Mouse (Mus musculus) hindbrain, embryonic 13.5 days (tissue): Measurements from ENCODE around the gene Apc2. TPM values are rescaled to one million over a fixed set of nuclear protein-coding genes. Genes with fewer than 3 reads are reported as not detected.

Source experiments
- ATAC-seq: fragments of 200-750 bp; cut with Nextera tagmentation; 2 replicates; pipeline ENCODE4 v1.8.0; 2017; ENCODE audit warnings: moderate TSS enrichment; ENCODE audit not compliant: low FRiP score
- H3K27ac ChIP-seq: fragments of 300-500 bp; sonication (generic); 2 replicates; pipeline ENCODE4 v1.5.1; 2015; ENCODE audit warnings: inconsistent platforms, mild to moderate bottlenecking, moderate library complexity
- H3K27me3 ChIP-seq: fragments of 300-500 bp; sonication (generic); 2 replicates; pipeline ENCODE4 v1.6.1; 2015; ENCODE audit warnings: mild to moderate bottlenecking, inconsistent platforms
- H3K36me3 ChIP-seq: fragments of 300-500 bp; sonication (generic); 2 replicates; pipeline ENCODE4 v1.6.1; 2015; ENCODE audit warnings: mild to moderate bottlenecking, inconsistent platforms
- H3K4me1 ChIP-seq: fragments of 300-500 bp; sonication (generic); replicated peaks from 2 replicates; pipeline ENCODE4 v1.6.1; 2015; ENCODE audit warnings: inconsistent platforms
- H3K4me2 ChIP-seq: fragments of 300-500 bp; sonication (generic); 2 replicates; pipeline ENCODE4 v1.6.1; 2015; ENCODE audit warnings: inconsistent platforms, mild to moderate bottlenecking, moderate library complexity
- H3K4me3 ChIP-seq: fragments of 300-500 bp; sonication (generic); 2 replicates; pipeline ENCODE4 v1.5.1; 2015; ENCODE audit warnings: mild to moderate bottlenecking, inconsistent platforms
- H3K9ac ChIP-seq: fragments of 300-500 bp; sonication (generic); 2 replicates; pipeline ENCODE4 v1.6.1; 2015; ENCODE audit warnings: mild to moderate bottlenecking, inconsistent platforms
- H3K9me3 ChIP-seq: fragments of 300-500 bp; sonication (generic); 2 replicates; pipeline ENCODE4 v1.6.1; 2016; ENCODE audit warnings: inconsistent platforms
- WGBS: fragments of 180-500 bp; shearing (Covaris S2); methylation state at CpG from one replicate; pipeline ENCODE4 v1.1.7; 2015; 5-methylcytosine and 5-hydroxymethylcytosine counted together
- polyA plus RNA-seq: library from polyadenylated mRNA; unstranded; fragments of >200 nt; fragmentation: Nextera tagmentation; extraction: Ambion mirVana; gene quantifications from 2 replicates; pipeline ENCODE4 v1.2.1, GENCODE M21; 2015

Gene Apc2
- polyA plus RNA-seq, 1 experiment from 2014 or later: 182 TPM

GRCm38 (mm10) chr10:80265149-80265486, 30.7 kb upstream of the Apc2 start:
- peaks cover 16% of the 10 kb centered on the region; the same call in 1 of the 2 replicates for H3K36me3 ChIP-seq
- H3K4me1 ChIP-seq: peaks cover 68% of the 10 kb centered on the region
- H3K9ac ChIP-seq: peak overlapping the region; percentile 91
- no peaks in the 10 kb centered on the region for H3K9me3 ChIP-seq
- peak overlapping the region; percentile 72 for H3K4me3 ChIP-seq
- H3K27me3 ChIP-seq: no peaks in the 10 kb centered on the region
- no peak for ATAC-seq
- under 1% methylated on average over 18 of the region's 18 CpGs for WGBS
- H3K4me2 ChIP-seq: peak overlapping the region; percentile 79
- H3K27ac ChIP-seq: peak overlapping the region; percentile 80

- peaks cover 73% of the 10 kb centered on the region for H3K4me1 ChIP-seq
- H3K4me2 ChIP-seq: no peak overlapping the region
- H3K27me3 ChIP-seq: no peaks in the 10 kb centered on the region
- H3K9ac ChIP-seq: peak overlapping the region; percentile 58; the same call in 1 of the 2 replicates
- H3K27ac ChIP-seq: peak overlapping the region; percentile 55; the same call in 1 of the 2 replicates
- 96% methylated on average over 2 of the region's 2 CpGs for WGBS
- H3K9me3 ChIP-seq: no peaks in the 10 kb centered on the region
- H3K36me3 ChIP-seq: peaks cover 46% of the 10 kb centered on the region
- H3K4me3 ChIP-seq: no peak overlapping the region
- ATAC-seq: no peak
These were observed 25.7 kb upstream of the Apc2 start for GRCm38 (mm10) chr10:80270099-80270498.

GRCm38 (mm10) chr10:80270734-80271181, 25.0 kb upstream of the Apc2 start:
- WGBS: 78% methylated on average over 6 of the region's 6 CpGs

GRCm38 (mm10) chr10:80271186-80271843, 24.5 kb upstream of the Apc2 start:
- peaks cover 56% of the 10 kb centered on the region for H3K36me3 ChIP-seq
- H3K27ac ChIP-seq: no peak overlapping the region
- H3K27me3 ChIP-seq: no peaks in the 10 kb centered on the region
- H3K4me3 ChIP-seq: no peak overlapping the region
- H3K9me3 ChIP-seq: no peaks in the 10 kb centered on the region
- peaks cover 65% of the 10 kb centered on the region for H3K4me1 ChIP-seq
- no peak overlapping the region for H3K4me2 ChIP-seq
- H3K9ac ChIP-seq: peak overlapping the region; percentile 58; the same call in 1 of the 2 replicates
- 86% methylated on average over 5 of the region's 5 CpGs for WGBS
- ATAC-seq: no peak

More at GRCm38 (mm10) chr10:80270734-80271181, 25.0 kb upstream of the Apc2 start:
- Histone ChIP-seq H3K9ac (peak overlapping the region; percentile 58; the same call in 1 of the 2 replicates), H3K27me3 (no peaks in the 10 kb centered on the region), H3K4me3 (no peak overlapping the region), H3K36me3 (peaks cover 50% of the 10 kb centered on the region), H3K4me2 (no peak overlapping the region), H3K9me3 (no peaks in the 10 kb centered on the region), H3K27ac (peak overlapping the region; percentile 55), H3K4me1 (peaks cover 70% of the 10 kb centered on the region)
- no peak for ATAC-seq

- no peak overlapping the region for H3K4me3 ChIP-seq
- H3K27me3 ChIP-seq: no peaks in the 10 kb centered on the region
- no peak for ATAC-seq
- 0 out of 2 replicates have a peak overlapping the region, but pooled peaks have one; percentile 13 for H3K27ac ChIP-seq
- peak overlapping the region; percentile 58 for H3K9ac ChIP-seq
- no peaks in the 10 kb centered on the region for H3K9me3 ChIP-seq
- H3K36me3 ChIP-seq: peaks cover 62% of the 10 kb centered on the region
- WGBS: 91% methylated on average over 8 of the region's 8 CpGs
- H3K4me2 ChIP-seq: no peak overlapping the region
- peaks cover 57% of the 10 kb centered on the region for H3K4me1 ChIP-seq
These were observed 23.7 kb upstream of the Apc2 start for GRCm38 (mm10) chr10:80271870-80272585.

- H3K9ac ChIP-seq: peak overlapping the region; percentile 16; the same call in 1 of the 2 replicates
- H3K27me3 ChIP-seq: no peaks in the 10 kb centered on the region
- H3K36me3 ChIP-seq: peaks cover 71% of the 10 kb centered on the region
- no peaks in the 10 kb centered on the region for H3K9me3 ChIP-seq
- no peak overlapping the region for H3K4me2 ChIP-seq
- WGBS: 88% methylated on average over 3 of the region's 3 CpGs
- H3K4me3 ChIP-seq: no peak overlapping the region
- H3K27ac ChIP-seq: no peak overlapping the region
- H3K4me1 ChIP-seq: peaks cover 39% of the 10 kb centered on the region
- ATAC-seq: no peak
These were observed 21.9 kb upstream of the Apc2 start for GRCm38 (mm10) chr10:80273847-80274246.

- no peak overlapping the region for H3K27ac ChIP-seq
- H3K4me2 ChIP-seq: no peak overlapping the region
- 94% methylated on average over 5 of the region's 5 CpGs for WGBS
- H3K4me3 ChIP-seq: no peak overlapping the region
- no peaks in the 10 kb centered on the region for H3K27me3 ChIP-seq
- no peak for ATAC-seq
- no peaks in the 10 kb centered on the region for H3K9me3 ChIP-seq
- peaks cover 17% of the 10 kb centered on the region for H3K4me1 ChIP-seq
- no peak overlapping the region for H3K9ac ChIP-seq
- H3K36me3 ChIP-seq: peaks cover 86% of the 10 kb centered on the region
These were observed 19.5 kb upstream of the Apc2 start for GRCm38 (mm10) chr10:80276238-80276637.

GRCm38 (mm10) chr10:80278390-80278789, 17.4 kb upstream of the Apc2 start:
- H3K36me3 ChIP-seq: peaks cover 93% of the 10 kb centered on the region

GRCm38 (mm10) chr10:80279273-80279672, 16.5 kb upstream of the Apc2 start:
- Histone ChIP-seq H3K4me2 (no peak overlapping the region), H3K4me3 (no peak overlapping the region), H3K36me3 (peaks cover 93% of the 10 kb centered on the region), H3K27me3 (no peaks in the 10 kb centered on the region), H3K9ac (no peak overlapping the region), H3K9me3 (no peaks in the 10 kb centered on the region), H3K4me1 (peaks cover 14% of the 10 kb centered on the region), H3K27ac (no peak overlapping the region)
- WGBS: 93% methylated on average over 12 of the region's 12 CpGs
- ATAC-seq: no peak

More at GRCm38 (mm10) chr10:80278390-80278789, 17.4 kb upstream of the Apc2 start:
- H3K4me2 ChIP-seq: no peak overlapping the region
- H3K4me1 ChIP-seq: peaks cover 19% of the 10 kb centered on the region
- H3K4me3 ChIP-seq: no peak overlapping the region
- 98% methylated on average over 9 of the region's 9 CpGs for WGBS
- no peaks in the 10 kb centered on the region for H3K27me3 ChIP-seq
- H3K27ac ChIP-seq: no peak overlapping the region
- H3K9me3 ChIP-seq: no peaks in the 10 kb centered on the region
- H3K9ac ChIP-seq: no peak overlapping the region
- no peak for ATAC-seq

- no peaks in the 10 kb centered on the region for H3K27me3 ChIP-seq
- no peak for ATAC-seq
- WGBS: 85% methylated on average over 7 of the region's 7 CpGs
- no peak overlapping the region for H3K4me3 ChIP-seq
- peak overlapping the region; percentile 49; the same call in 1 of the 2 replicates for H3K9ac ChIP-seq
- H3K4me1 ChIP-seq: peaks cover 14% of the 10 kb centered on the region
- peaks cover 95% of the 10 kb centered on the region for H3K36me3 ChIP-seq
- peak overlapping the region; percentile 65 for H3K27ac ChIP-seq
- no peak overlapping the region for H3K4me2 ChIP-seq
- no peaks in the 10 kb centered on the region for H3K9me3 ChIP-seq
These were observed 14.5 kb upstream of the Apc2 start for GRCm38 (mm10) chr10:80281304-80281703.

- Histone ChIP-seq H3K9ac (peak overlapping the region; percentile 49; the same call in 1 of the 2 replicates), H3K27me3 (no peaks in the 10 kb centered on the region)
These were observed 13.8 kb upstream of the Apc2 start for GRCm38 (mm10) chr10:80281921-80282371.

More at GRCm38 (mm10) chr10:80281921-80282371, 13.8 kb upstream of the Apc2 start:
- no peak overlapping the region for H3K4me3 ChIP-seq
- H3K4me1 ChIP-seq: peaks cover 14% of the 10 kb centered on the region
- ATAC-seq: 0 out of 2 replicates have a peak, but pooled peaks have one; percentile 19
- no peaks in the 10 kb centered on the region for H3K9me3 ChIP-seq
- peaks cover 96% of the 10 kb centered on the region for H3K36me3 ChIP-seq
- no peak overlapping the region for H3K4me2 ChIP-seq
- WGBS: 46% methylated on average over 8 of the region's 8 CpGs
- H3K27ac ChIP-seq: peak overlapping the region; percentile 65
